Mouse (Mus musculus) gastrocnemius, adult 8-10 months (tissue): ENCODE results near the gene Gm609. TPM values are rescaled to one million over a fixed set of nuclear protein-coding genes. Genes with fewer than 3 reads are reported as not detected.

Source experiments
- total RNA-seq, 4 experiments: library from RNA; stranded (reverse); gene quantifications; 2 replicates each; pipeline ENCODE4 v1.2.4; 2022

Gm609 gene
- total RNA-seq, 4 experiments from 2014 or later: 0.19 to 0.22 TPM; not detected in 2

Other genes with a start within 250 kb of the Gm609 start
- gene Cd200, start 83.9 kb downstream of the Gm609 start, total RNA-seq: 10 to 100 TPM; 10.7 to 28.3 (median 18.0) TPM
- gene Gm17783, start 39.1 kb upstream of the Gm609 start, total RNA-seq: not detected
- gene Slc9c1, start 42.3 kb upstream of the Gm609 start, total RNA-seq: not detected
- not detected for gene Gcsam, start 117.4 kb upstream of the Gm609 start, total RNA-seq
- gene BC016579, start 161.1 kb upstream of the Gm609 start, total RNA-seq: not detected
- not detected for gene Tmprss7, start 200.7 kb upstream of the Gm609 start, total RNA-seq
- gene Tagln3, start 231.6 kb upstream of the Gm609 start, total RNA-seq: under 1 TPM; 0.38 to 0.75 (median 0.65) TPM
- gene Abhd10, start 250.0 kb upstream of the Gm609 start, total RNA-seq: 10 to 100 TPM; 11.1 to 14.1 (median 13.0) TPM